Mouse (Mus musculus): ENCODE results near the gene Slc25a12. TPM values are rescaled to one million over a fixed set of nuclear protein-coding genes. Genes with fewer than 3 reads are reported as not detected.

Gene Slc25a12
- polyA plus RNA-seq, 1 experiment = 8.4 TPM

- TF ChIP-seq CTCF (IDR thresholded peaks at IDR 0.05; ENCODE audit: extremely low read depth, insufficient read length, insufficient replicate concordance, low read depth, low read length) = no peak
- TF ChIP-seq POLR2A (IDR thresholded peaks at IDR 0.05; ENCODE audit: low read depth, low read length) = no peak
- H3K4me3 ChIP-seq (ENCODE audit: low read depth, low read length) = no peak overlapping the region
- no peaks in the 10 kb centered on the region for H3K27me3 ChIP-seq (ENCODE audit: control insufficient read depth, insufficient read depth, low read length)
- H3K27ac ChIP-seq (ENCODE audit: insufficient read depth, low read depth, low read length) = no peak overlapping the region
- no peaks in the 10 kb centered on the region for H3K4me1 ChIP-seq (ENCODE audit: control insufficient read depth, insufficient read depth, insufficient read length, low read length)
- 95% methylated on average over 12 of the region's 12 CpGs for WGBS
- peaks cover 2% of the 10 kb centered on the region; the same call in 1 of the 2 replicates for H3K36me3 ChIP-seq (ENCODE audit: control insufficient read depth, insufficient read depth, low read length)
Observed at GRCm38 (mm10) chr2:71295844-71296243, 71.7 kb downstream of the Slc25a12 start.

GRCm38 (mm10) chr2:71294489-71294888 is 73.1 kb downstream of the Slc25a12 start:
- H3K27me3 ChIP-seq (ENCODE audit: control insufficient read depth, insufficient read depth, low read length) = no peaks in the 10 kb centered on the region
- no peak overlapping the region for H3K27ac ChIP-seq (ENCODE audit: insufficient read depth, low read depth, low read length)
- H3K36me3 ChIP-seq (ENCODE audit: control insufficient read depth, insufficient read depth, low read length) = peaks cover 2% of the 10 kb centered on the region; the same call in 1 of the 2 replicates
- H3K4me1 ChIP-seq (ENCODE audit: control insufficient read depth, insufficient read depth, insufficient read length, low read length) = no peaks in the 10 kb centered on the region
- 36% methylated on average over 7 of the region's 7 CpGs for WGBS
- no peak overlapping the region for H3K4me3 ChIP-seq (ENCODE audit: low read depth, low read length)
- TF ChIP-seq POLR2A (IDR thresholded peaks at IDR 0.05; ENCODE audit: low read depth, low read length) (no peak), CTCF (IDR thresholded peaks at IDR 0.05; ENCODE audit: extremely low read depth, insufficient read length, insufficient replicate concordance, low read depth, low read length) (no peak)

- no peak for TF ChIP-seq CTCF (IDR thresholded peaks at IDR 0.05; ENCODE audit: extremely low read depth, insufficient read length, insufficient replicate concordance, low read depth, low read length)
- H3K4me1 ChIP-seq (ENCODE audit: control insufficient read depth, insufficient read depth, insufficient read length, low read length) = no peaks in the 10 kb centered on the region
- 83% methylated on average over 3 of the region's 3 CpGs for WGBS
- no peaks in the 10 kb centered on the region for H3K27me3 ChIP-seq (ENCODE audit: control insufficient read depth, insufficient read depth, low read length)
- H3K36me3 ChIP-seq (ENCODE audit: control insufficient read depth, insufficient read depth, low read length) = peaks cover 3% of the 10 kb centered on the region
- H3K4me3 ChIP-seq (ENCODE audit: low read depth, low read length) = no peak overlapping the region
- no peak overlapping the region for H3K27ac ChIP-seq (ENCODE audit: insufficient read depth, low read depth, low read length)
Observed at GRCm38 (mm10) chr2:71293983-71294382, 73.6 kb downstream of the Slc25a12 start.

- H3K27me3 ChIP-seq (ENCODE audit: control insufficient read depth, insufficient read depth, low read length) = no peaks in the 10 kb centered on the region
- WGBS = 78% methylated on average over 5 of the region's 5 CpGs
- TF ChIP-seq CTCF (IDR thresholded peaks at IDR 0.05; ENCODE audit: extremely low read depth, insufficient read length, insufficient replicate concordance, low read depth, low read length) (no peak), POLR2A (IDR thresholded peaks at IDR 0.05; ENCODE audit: low read depth, low read length) (no peak)
- H3K27ac ChIP-seq (ENCODE audit: insufficient read depth, low read depth, low read length) = no peak overlapping the region
- no peaks in the 10 kb centered on the region for H3K4me1 ChIP-seq (ENCODE audit: control insufficient read depth, insufficient read depth, insufficient read length, low read length)
- H3K4me3 ChIP-seq (ENCODE audit: low read depth, low read length) = no peak overlapping the region
- H3K36me3 ChIP-seq (ENCODE audit: control insufficient read depth, insufficient read depth, low read length) = peaks cover 4% of the 10 kb centered on the region
Observed at GRCm38 (mm10) chr2:71291566-71291965, 76.0 kb downstream of the Slc25a12 start.

GRCm38 (mm10) chr2:71290107-71290775 is 77.3 kb downstream of the Slc25a12 start:
- H3K27ac ChIP-seq (ENCODE audit: insufficient read depth, low read depth, low read length) = no peak overlapping the region
- H3K4me3 ChIP-seq (ENCODE audit: low read depth, low read length) = no peak overlapping the region
- WGBS = 73% methylated on average over 6 of the region's 6 CpGs
- TF ChIP-seq POLR2A (IDR thresholded peaks at IDR 0.05; ENCODE audit: low read depth, low read length) = no peak
- no peak for TF ChIP-seq CTCF (IDR thresholded peaks at IDR 0.05; ENCODE audit: extremely low read depth, insufficient read length, insufficient replicate concordance, low read depth, low read length)
- H3K36me3 ChIP-seq (ENCODE audit: control insufficient read depth, insufficient read depth, low read length) = peaks cover 2% of the 10 kb centered on the region
- no peaks in the 10 kb centered on the region for H3K4me1 ChIP-seq (ENCODE audit: control insufficient read depth, insufficient read depth, insufficient read length, low read length)
- no peaks in the 10 kb centered on the region for H3K27me3 ChIP-seq (ENCODE audit: control insufficient read depth, insufficient read depth, low read length)

GRCm38 (mm10) chr2:71281981-71282380 is 85.6 kb downstream of the Slc25a12 start:
- no peaks in the 10 kb centered on the region for H3K27me3 ChIP-seq (ENCODE audit: control insufficient read depth, insufficient read depth, low read length)
- no peak for TF ChIP-seq POLR2A (IDR thresholded peaks at IDR 0.05; ENCODE audit: low read depth, low read length)
- TF ChIP-seq CTCF (IDR thresholded peaks at IDR 0.05; ENCODE audit: extremely low read depth, insufficient read length, insufficient replicate concordance, low read depth, low read length) = no peak
- H3K4me1 ChIP-seq (ENCODE audit: control insufficient read depth, insufficient read depth, insufficient read length, low read length) = no peaks in the 10 kb centered on the region
- H3K36me3 ChIP-seq (ENCODE audit: control insufficient read depth, insufficient read depth, low read length) = peaks cover 5% of the 10 kb centered on the region; the same call in 1 of the 2 replicates
- no peak overlapping the region for H3K27ac ChIP-seq (ENCODE audit: insufficient read depth, low read depth, low read length)
- WGBS = 89% methylated on average over 1 of the region's 1 CpGs
- H3K4me3 ChIP-seq (ENCODE audit: low read depth, low read length) = no peak overlapping the region

GRCm38 (mm10) chr2:71278791-71279775 is 88.5 kb downstream of the Slc25a12 start:
- peaks cover 8% of the 10 kb centered on the region for H3K36me3 ChIP-seq (ENCODE audit: control insufficient read depth, insufficient read depth, low read length)
- no peak overlapping the region for H3K27ac ChIP-seq (ENCODE audit: insufficient read depth, low read depth, low read length)
- no peaks in the 10 kb centered on the region for H3K27me3 ChIP-seq (ENCODE audit: control insufficient read depth, insufficient read depth, low read length)
- H3K4me1 ChIP-seq (ENCODE audit: control insufficient read depth, insufficient read depth, insufficient read length, low read length) = no peaks in the 10 kb centered on the region
- H3K4me3 ChIP-seq (ENCODE audit: low read depth, low read length) = no peak overlapping the region
- 86% methylated on average over 23 of the region's 23 CpGs for WGBS
- TF ChIP-seq CTCF (IDR thresholded peaks at IDR 0.05; ENCODE audit: extremely low read depth, insufficient read length, insufficient replicate concordance, low read depth, low read length) = no peak
- no peak for TF ChIP-seq POLR2A (IDR thresholded peaks at IDR 0.05; ENCODE audit: low read depth, low read length)

All from small intestine, adult 2 months (tissue).